Mouse (Mus musculus) testis, postnatal 10 days (tissue): Measurements from ENCODE around the gene Mettl15.

ENCODE experiments used
- DNase-seq: peaks from one replicate; pipeline ENCODE4 v3.0.0; 2021; ENCODE audit warnings: low spot score

The Mettl15 gene

GRCm38 (mm10) chr2:109156131-109156530 is 124.4 kb downstream of the Mettl15 start:
- no peak for DNase-seq

DNA sequence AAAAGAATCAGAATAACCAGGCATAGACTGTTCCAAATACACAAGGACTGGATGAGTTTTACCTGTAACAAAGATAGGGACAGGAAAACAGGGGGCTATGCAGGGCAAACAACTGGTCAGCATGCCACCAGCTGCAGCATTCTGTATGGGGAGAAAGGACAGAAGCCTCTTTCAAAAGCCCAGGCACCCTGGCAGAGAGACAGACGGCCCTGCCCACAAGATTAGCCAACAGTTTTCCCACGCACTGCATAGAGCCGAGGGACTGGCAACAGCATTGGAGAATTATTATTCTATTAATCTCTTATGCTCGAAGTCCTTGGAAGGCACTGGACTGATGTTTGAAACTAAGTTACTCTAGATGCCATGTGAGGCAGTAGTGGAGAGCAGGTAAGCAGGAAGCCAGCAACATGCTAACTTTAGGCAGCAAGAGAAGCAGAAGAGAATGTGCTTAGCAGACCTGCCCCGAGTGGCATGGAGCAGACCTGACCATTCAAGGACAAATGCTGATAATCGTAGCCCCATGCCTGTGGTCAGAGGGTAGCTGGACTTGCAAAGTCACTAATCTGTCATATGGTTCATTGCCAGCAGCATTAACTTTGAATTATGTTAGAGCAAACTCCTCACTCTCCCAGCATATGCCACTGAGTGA is 127.0 kb downstream of the Mettl15 start:
- DNase-seq = peak; percentile 45

- DNase-seq = no peak
Measured at GRCm38 (mm10) chr2:109147292-109147691, 133.3 kb downstream of the Mettl15 start.

- no peak for DNase-seq
Measured at GRCm38 (mm10) chr2:109144410-109144809, 136.1 kb downstream of the Mettl15 start.

DNA sequence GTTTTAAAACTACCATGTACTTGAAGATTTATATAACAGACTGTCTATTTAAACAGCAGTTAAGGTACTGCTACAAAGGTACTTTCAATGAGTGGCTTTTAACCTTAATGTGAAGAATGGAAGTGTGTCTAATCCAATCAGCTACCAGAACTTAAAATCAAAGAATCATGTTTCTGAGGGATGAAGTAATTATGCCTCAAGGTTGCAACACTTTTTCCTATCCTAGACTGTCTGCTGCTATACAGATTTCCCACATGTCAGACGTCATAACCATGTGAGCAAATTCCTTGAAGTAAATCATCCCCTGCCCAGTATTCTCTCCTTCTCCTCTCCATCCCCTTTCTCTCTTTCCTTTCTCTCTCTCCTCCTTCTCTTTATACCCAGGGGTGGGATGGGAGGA is 140.2 kb downstream of the Mettl15 start:
- DNase-seq = no peak

- no peak for DNase-seq
Measured at GRCm38 (mm10) chr2:109137276-109137675, 143.3 kb downstream of the Mettl15 start.

GRCm38 (mm10) chr2:109130718-109131117 is 149.8 kb downstream of the Mettl15 start:
- no peak for DNase-seq

GRCm38 (mm10) chr2:109129921-109130320 is 150.6 kb downstream of the Mettl15 start:
- no peak for DNase-seq

- DNase-seq = no peak
Measured at GRCm38 (mm10) chr2:109105773-109106484, 174.6 kb downstream of the Mettl15 start.

- no peak for DNase-seq
Measured at GRCm38 (mm10) chr2:109049686-109050085, 230.9 kb downstream of the Mettl15 start.
